Mouse (Mus musculus): ENCODE measurements at regions not wholly inside any gene's neighbourhood (a gene's known extent, or its start where the extent isn't known, plus 50 kb on each side); places are given as distances from the start of the nearest gene placed in this dataset.
"Not testable (repeated sequence)": the region's sequence is repeated elsewhere in the genome, so short reads cannot be mapped to it uniquely, and the experiment has no call there.

GRCm38 (mm10) chr12:22745556-22745955, 1034.5 kb downstream of the Gm10330 start:
- H3K36me3 ChIP-seq (ENCODE audit: insufficient read depth, low read length); H3K27ac ChIP-seq (ENCODE audit: low read length); H3K9me3 ChIP-seq (ENCODE audit: low read length); ATAC-seq (ENCODE audit: low FRiP score, low TSS enrichment); H3K27me3 ChIP-seq (ENCODE audit: insufficient read depth, low read length); H3K9ac ChIP-seq (replicated peaks; ENCODE audit: low read length); H3K4me1 ChIP-seq (ENCODE audit: insufficient read depth, low read length): not testable (repeated sequence)
- H3K4me2 ChIP-seq (replicated peaks; ENCODE audit: low read depth, low read length), result peak overlapping the region; percentile 44
- peak overlapping the region; percentile 39 for H3K4me3 ChIP-seq (ENCODE audit: low read length)
- WGBS, result 4% methylated on average over 21 of the region's 40 CpGs

GRCm38 (mm10) chr12:22745067-22745466, 1035.0 kb downstream of the Gm10330 start:
- H3K9me3 ChIP-seq (ENCODE audit: low read length); H3K9ac ChIP-seq (replicated peaks; ENCODE audit: low read length): not testable (repeated sequence)
- WGBS, result 10% methylated on average over 21 of the region's 43 CpGs

More at GRCm38 (mm10) chr12:22745067-22745466, 1035.0 kb downstream of the Gm10330 start:
- ATAC-seq (ENCODE audit: low FRiP score, low TSS enrichment); H3K36me3 ChIP-seq (ENCODE audit: insufficient read depth, low read length); H3K27ac ChIP-seq (ENCODE audit: low read length); H3K4me1 ChIP-seq (ENCODE audit: insufficient read depth, low read length); H3K27me3 ChIP-seq (ENCODE audit: insufficient read depth, low read length): not testable (repeated sequence)
- Histone ChIP-seq H3K4me2 (replicated peaks; ENCODE audit: low read depth, low read length) (peak overlapping the region; percentile 44), H3K4me3 (ENCODE audit: low read length) (peak overlapping the region; percentile 39)

All from kidney, embryonic 16.5 days (tissue).